Mouse (Mus musculus): Measurements from ENCODE around the gene Nwd1. TPM values are rescaled to one million over a fixed set of nuclear protein-coding genes. Genes with fewer than 3 reads are reported as not detected.

Nwd1 gene
- polyA plus RNA-seq, 1 experiment = 0.11 TPM

DNA sequence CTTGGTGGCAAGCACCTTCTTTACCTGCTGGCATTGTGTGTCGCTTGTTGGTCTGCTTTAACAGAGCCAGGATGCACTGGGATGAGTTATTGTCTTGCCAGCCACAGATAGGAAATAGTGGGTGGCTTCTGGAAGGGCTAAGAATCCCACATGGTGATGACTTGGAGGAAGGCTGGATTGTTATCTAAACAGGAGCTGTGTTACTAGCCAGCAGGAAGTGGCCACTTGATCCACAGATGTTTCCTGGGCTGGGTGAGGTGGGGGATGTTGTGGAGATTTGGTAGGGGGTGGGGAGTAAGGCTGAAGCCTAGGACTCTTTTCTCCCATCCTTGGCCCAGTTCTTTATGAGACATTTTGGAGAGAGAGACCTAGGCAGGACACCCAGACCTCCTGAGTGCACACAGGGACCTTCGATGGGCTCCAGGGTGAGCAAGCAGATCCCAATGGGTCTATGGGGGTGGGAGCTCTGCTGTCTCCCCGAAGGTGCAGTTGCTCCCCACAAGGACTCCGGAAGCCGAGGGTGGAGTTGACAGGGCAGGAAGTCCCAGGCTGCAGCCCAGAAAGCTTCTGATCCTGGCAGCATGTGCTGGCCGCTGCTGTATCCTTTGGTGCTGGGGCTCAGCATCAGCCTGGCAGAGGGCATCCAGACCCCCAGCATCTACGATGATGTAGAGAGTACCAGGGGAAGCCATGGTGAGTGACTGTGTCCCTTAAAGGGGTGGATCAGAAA lies 115.0 kb downstream of the Nwd1 start, which contains the start of gene F2rl3:
Gene F2rl3 (plus strand): TSS at position 559 of the 730 bp plus-strand sequence.
- TF ChIP-seq POLR2A (IDR thresholded peaks at IDR 0.05; ENCODE audit: low read depth, low read length) = no peak
- TF ChIP-seq CTCF (IDR thresholded peaks at IDR 0.05; ENCODE audit: extremely low read depth, insufficient read depth, insufficient read length, insufficient replicate concordance) = no peak
- H3K36me3 ChIP-seq (ENCODE audit: control insufficient read depth, insufficient read depth, low read length) = peaks cover 12% of the 10 kb centered on the region
- H3K4me3 ChIP-seq (ENCODE audit: extremely low read depth, insufficient read depth, insufficient read length) = peak within 1 kb of the TSS; percentile 41
- H3K27me3 ChIP-seq (ENCODE audit: control insufficient read depth, insufficient read depth, low read length) = no peaks in the 10 kb centered on the region
- DNase-seq (ENCODE audit: low read depth in 1 of 2, low spot score in 2 of 2) = no peak
- 9% methylated on average over 7 of the region's 7 CpGs for WGBS
- peak within 1 kb of the TSS; percentile 52 for H3K27ac ChIP-seq (ENCODE audit: insufficient read depth, low read length)
- peaks cover 7% of the 10 kb centered on the region; the same call in 1 of the 2 replicates for H3K4me1 ChIP-seq (ENCODE audit: control insufficient read depth, insufficient read depth, insufficient read length)

DNA sequence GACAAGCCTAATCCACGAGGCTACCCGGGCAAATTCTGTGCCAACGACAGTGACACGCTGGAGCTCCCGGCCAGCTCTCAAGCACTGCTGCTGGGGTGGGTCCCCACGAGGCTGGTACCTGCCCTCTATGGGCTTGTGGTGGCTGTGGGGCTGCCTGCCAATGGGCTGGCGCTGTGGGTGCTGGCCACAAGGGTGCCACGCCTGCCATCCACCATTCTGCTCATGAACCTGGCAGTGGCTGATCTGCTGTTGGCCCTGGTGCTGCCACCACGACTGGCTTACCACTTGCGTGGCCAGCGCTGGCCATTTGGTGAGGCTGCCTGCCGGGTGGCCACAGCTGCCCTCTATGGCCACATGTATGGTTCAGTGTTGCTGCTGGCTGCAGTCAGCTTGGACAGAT lies 115.8 kb downstream of the Nwd1 start:
- peaks cover 7% of the 10 kb centered on the region; the same call in 1 of the 2 replicates for H3K4me1 ChIP-seq (ENCODE audit: control insufficient read depth, insufficient read depth, insufficient read length)
- no peak for DNase-seq (ENCODE audit: low read depth in 1 of 2, low spot score in 2 of 2)
- 32% methylated on average over 12 of the region's 12 CpGs for WGBS
- peak overlapping the region; percentile 52 for H3K27ac ChIP-seq (ENCODE audit: insufficient read depth, low read length)
- peak overlapping the region; percentile 41; the same call in 1 of the 2 replicates for H3K4me3 ChIP-seq (ENCODE audit: extremely low read depth, insufficient read depth, insufficient read length)
- H3K36me3 ChIP-seq (ENCODE audit: control insufficient read depth, insufficient read depth, low read length) = peaks cover 4% of the 10 kb centered on the region
- TF ChIP-seq POLR2A (IDR thresholded peaks at IDR 0.05; ENCODE audit: low read depth, low read length) = no peak
- TF ChIP-seq CTCF (IDR thresholded peaks at IDR 0.05; ENCODE audit: extremely low read depth, insufficient read depth, insufficient read length, insufficient replicate concordance) = no peak
- H3K27me3 ChIP-seq (ENCODE audit: control insufficient read depth, insufficient read depth, low read length) = no peaks in the 10 kb centered on the region

DNA sequence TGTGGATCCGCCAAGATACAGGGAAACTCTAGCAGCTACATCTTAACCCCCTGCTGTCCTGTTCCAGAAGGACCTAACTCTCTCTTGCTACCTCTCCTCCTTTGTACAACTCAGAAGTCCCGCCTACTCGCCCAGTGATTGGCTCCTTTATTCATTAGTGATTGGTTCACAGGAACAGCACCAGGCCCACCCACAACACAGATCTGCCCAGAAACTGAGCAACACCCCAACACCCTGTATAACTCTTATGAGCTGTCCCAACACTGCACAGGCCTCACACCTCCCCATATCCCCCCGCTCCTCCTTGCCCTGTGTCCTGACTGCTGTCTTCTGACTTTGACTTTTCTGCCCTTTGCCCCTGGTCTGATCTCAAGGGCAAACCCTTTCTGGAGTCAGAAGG lies 119.2 kb downstream of the Nwd1 start:
- Histone ChIP-seq H3K4me1 (ENCODE audit: control insufficient read depth, insufficient read depth, insufficient read length) (peaks cover 7% of the 10 kb centered on the region; the same call in 1 of the 2 replicates), H3K27me3 (ENCODE audit: control insufficient read depth, insufficient read depth, low read length) (no peaks in the 10 kb centered on the region), H3K36me3 (ENCODE audit: control insufficient read depth, insufficient read depth, low read length) (no peaks in the 10 kb centered on the region), H3K27ac (ENCODE audit: insufficient read depth, low read length) (no peak overlapping the region), H3K4me3 (ENCODE audit: extremely low read depth, insufficient read depth, insufficient read length) (no peak overlapping the region)
- WGBS = 91% methylated on average over 4 of the region's 4 CpGs
- DNase-seq (ENCODE audit: low read depth in 1 of 2, low spot score in 2 of 2) = no peak
- TF ChIP-seq CTCF (IDR thresholded peaks at IDR 0.05; ENCODE audit: extremely low read depth, insufficient read depth, insufficient read length, insufficient replicate concordance) = no peak
- TF ChIP-seq POLR2A (IDR thresholded peaks at IDR 0.05; ENCODE audit: low read depth, low read length) = no peak

DNA sequence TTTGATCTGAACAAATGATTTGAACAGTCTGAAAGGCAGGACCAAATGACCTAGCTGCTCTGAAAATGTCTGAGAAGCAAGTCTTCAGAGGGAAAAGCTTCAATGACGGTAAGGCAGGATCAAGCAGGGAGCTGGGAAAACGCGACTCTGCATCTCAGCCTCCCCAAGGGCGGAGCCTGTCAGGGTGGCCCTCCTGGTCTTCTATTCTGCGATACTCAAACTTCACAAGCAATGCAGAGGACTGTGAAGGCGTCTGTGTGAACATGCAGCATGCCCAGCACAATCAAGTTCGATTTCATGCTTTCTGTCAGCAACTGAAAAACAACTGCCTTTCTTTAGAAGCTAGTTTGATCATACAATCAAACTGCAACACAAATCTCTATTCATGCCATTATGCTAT lies 120.3 kb downstream of the Nwd1 start:
- Histone ChIP-seq H3K36me3 (ENCODE audit: control insufficient read depth, insufficient read depth, low read length) (no peaks in the 10 kb centered on the region), H3K4me1 (ENCODE audit: control insufficient read depth, insufficient read depth, insufficient read length) (peaks cover 4% of the 10 kb centered on the region; the same call in 1 of the 2 replicates), H3K27me3 (ENCODE audit: control insufficient read depth, insufficient read depth, low read length) (no peaks in the 10 kb centered on the region), H3K27ac (ENCODE audit: insufficient read depth, low read length) (no peak overlapping the region), H3K4me3 (ENCODE audit: extremely low read depth, insufficient read depth, insufficient read length) (no peak overlapping the region)
- TF ChIP-seq CTCF (IDR thresholded peaks at IDR 0.05; ENCODE audit: extremely low read depth, insufficient read depth, insufficient read length, insufficient replicate concordance) = no peak
- TF ChIP-seq POLR2A (IDR thresholded peaks at IDR 0.05; ENCODE audit: low read depth, low read length) = no peak
- no peak for DNase-seq (ENCODE audit: low read depth in 1 of 2, low spot score in 2 of 2)
- 87% methylated on average over 7 of the region's 7 CpGs for WGBS

Other genes starting within 250 kb of the Nwd1 start
- 36.9 and 37.1 TPM in 2 replicates for gene Eps15l1, start 225.3 kb upstream of the Nwd1 start, polyA plus RNA-seq (2012; rRNA removed)
- 0.11 TPM in 1 of 2 replicates, not detected in the other for gene Calr3, start 202.8 kb upstream of the Nwd1 start, polyA plus RNA-seq (2012; rRNA removed)
- 10.9 and 11.1 TPM in 2 replicates for gene 1700030K09Rik, start 202.8 kb upstream of the Nwd1 start, polyA plus RNA-seq (2012; rRNA removed)
- 63.6 and 71.2 TPM in 2 replicates for gene Cherp, start 171.5 kb upstream of the Nwd1 start, polyA plus RNA-seq (2012; rRNA removed)
- gene Slc35e1, start 154.1 kb upstream of the Nwd1 start, polyA plus RNA-seq (2012; rRNA removed) = 55.2 and 71.0 TPM in 2 replicates
- 11.2 and 16.7 TPM in 2 replicates for gene Med26, start 98.4 kb upstream of the Nwd1 start, polyA plus RNA-seq (2012; rRNA removed)
- 28.1 and 31.1 TPM in 2 replicates for gene Smim7, start 75.6 kb upstream of the Nwd1 start, polyA plus RNA-seq (2012; rRNA removed)
- 5.6 and 5.9 TPM in 2 replicates for gene Tmem38a, start 74.7 kb upstream of the Nwd1 start, polyA plus RNA-seq (2012; rRNA removed)
- 103 and 111 TPM in 2 replicates for gene Sin3b, start 76.6 kb downstream of the Nwd1 start, polyA plus RNA-seq (2012; rRNA removed)
- 26.8 and 35.7 TPM in 2 replicates for gene F2rl3, start 115.2 kb downstream of the Nwd1 start, polyA plus RNA-seq (2012; rRNA removed)

All from spleen, adult 2 months (tissue).